Mouse (Mus musculus): ENCODE measurements around the gene Plxnb1. TPM values are rescaled to one million over a fixed set of nuclear protein-coding genes. Genes with fewer than 3 reads are reported as not detected.

Plxnb1 gene
- 1.4 and 5.1 TPM in 2 replicates for polyA plus RNA-seq (2012; rRNA removed; ENCODE audit: low replicate concordance)

GRCm38 (mm10) chr9:109095137-109095982 lies at the start of gene Plxnb1:
Gene Plxnb1 (plus strand): TSS chr9:109095389.

GRCm38 (mm10) chr9:109059136-109059903 lies 35.9 kb upstream of the Plxnb1 start, which contains the start of gene Trex1:
Gene Trex1 (minus strand): TSS chr9:109059734.

GRCm38 (mm10) chr9:109073661-109074573 lies 21.3 kb upstream of the Plxnb1 start, which contains the start of gene Atrip:
Gene Atrip (minus strand): TSS chr9:109074124.

GRCm38 (mm10) chr9:109082124-109082800 lies 12.9 kb upstream of the Plxnb1 start, which contains the start of the genes Ccdc51 and Tma7:
Gene Ccdc51 (plus strand): TSS chr9:109082493.
Gene Tma7 (minus strand): TSS chr9:109082587.

GRCm38 (mm10) chr9:109161941-109162340 lies 66.8 kb downstream of the Plxnb1 start, which contains the start of gene Fbxw21:
Gene Fbxw21 (minus strand): TSS chr9:109162041.

Other genes with a start within 250 kb of the Plxnb1 start
- 1,179 and 1,461 TPM in 2 replicates for gene Slc26a6, start 242.1 kb upstream of the Plxnb1 start, polyA plus RNA-seq (2012; rRNA removed; ENCODE audit: low replicate concordance)
- gene Tmem89, start 180.8 kb upstream of the Plxnb1 start, polyA plus RNA-seq (2012; rRNA removed; ENCODE audit: low replicate concordance) = 27.6 and 44.1 TPM in 2 replicates
- 1,151 and 1,437 TPM in 2 replicates for gene Uqcrc1, start 158.8 kb upstream of the Plxnb1 start, polyA plus RNA-seq (2012; rRNA removed; ENCODE audit: low replicate concordance)
- 3.1 and 9.2 TPM in 2 replicates for gene Col7a1, start 141.8 kb upstream of the Plxnb1 start, polyA plus RNA-seq (2012; rRNA removed; ENCODE audit: low replicate concordance)
- 0.12 and 0.27 TPM in 2 replicates for gene Ucn2, start 109.4 kb upstream of the Plxnb1 start, polyA plus RNA-seq (2012; rRNA removed; ENCODE audit: low replicate concordance)
- 67.1 and 86.6 TPM in 2 replicates for gene Pfkfb4, start 103.6 kb upstream of the Plxnb1 start, polyA plus RNA-seq (2012; rRNA removed; ENCODE audit: low replicate concordance)
- gene Shisa5, start 56.8 kb upstream of the Plxnb1 start, polyA plus RNA-seq (2012; rRNA removed; ENCODE audit: low replicate concordance) = 453 and 610 TPM in 2 replicates
- 53.3 and 130 TPM in 2 replicates for gene Trex1, start 35.7 kb upstream of the Plxnb1 start, polyA plus RNA-seq (2012; rRNA removed; ENCODE audit: low replicate concordance)
- gene Atrip, start 21.3 kb upstream of the Plxnb1 start, polyA plus RNA-seq (2012; rRNA removed; ENCODE audit: low replicate concordance) = 7.5 and 10.3 TPM in 2 replicates
- gene Ccdc51, start 12.9 kb upstream of the Plxnb1 start, polyA plus RNA-seq (2012; rRNA removed; ENCODE audit: low replicate concordance) = 9.5 and 12.0 TPM in 2 replicates
- 10.0 and 11.7 TPM in 2 replicates for gene Tma7, start 12.8 kb upstream of the Plxnb1 start, polyA plus RNA-seq (2012; rRNA removed; ENCODE audit: low replicate concordance)
- not detected in 2 replicates for gene Fbxw21, start 66.7 kb downstream of the Plxnb1 start, polyA plus RNA-seq (2012; rRNA removed; ENCODE audit: low replicate concordance)
- gene Fbxw13, start 100.6 kb downstream of the Plxnb1 start, polyA plus RNA-seq (2012; rRNA removed; ENCODE audit: low replicate concordance) = not detected in 2 replicates
- not detected in 2 replicates for gene Fbxw20, start 139.4 kb downstream of the Plxnb1 start, polyA plus RNA-seq (2012; rRNA removed; ENCODE audit: low replicate concordance)
- not detected in 2 replicates for gene Fbxw14, start 192.3 kb downstream of the Plxnb1 start, polyA plus RNA-seq (2012; rRNA removed; ENCODE audit: low replicate concordance)
- gene Fbxw28, start 244.3 kb downstream of the Plxnb1 start, polyA plus RNA-seq (2012; rRNA removed; ENCODE audit: low replicate concordance) = not detected in 2 replicates